Mouse (Mus musculus) urinary bladder, postnatal 36 days (tissue): Measurements from ENCODE around the gene Smpdl3b.
A peak's percentile ranks its signal among the peaks of the same experiment; 100 is the strongest.
"Not testable (repeated sequence)": the region's sequence is repeated elsewhere in the genome, so short reads cannot be mapped to it uniquely, and the experiment has no call there.

Experiments used
- DNase-seq, 2 experiments: peaks; one replicate each; pipeline ENCODE4 v3.0.0; 2022; ENCODE audit warnings: low spot score in 2 of 2, mixed read lengths in 1 of 2

The Smpdl3b gene

DNA sequence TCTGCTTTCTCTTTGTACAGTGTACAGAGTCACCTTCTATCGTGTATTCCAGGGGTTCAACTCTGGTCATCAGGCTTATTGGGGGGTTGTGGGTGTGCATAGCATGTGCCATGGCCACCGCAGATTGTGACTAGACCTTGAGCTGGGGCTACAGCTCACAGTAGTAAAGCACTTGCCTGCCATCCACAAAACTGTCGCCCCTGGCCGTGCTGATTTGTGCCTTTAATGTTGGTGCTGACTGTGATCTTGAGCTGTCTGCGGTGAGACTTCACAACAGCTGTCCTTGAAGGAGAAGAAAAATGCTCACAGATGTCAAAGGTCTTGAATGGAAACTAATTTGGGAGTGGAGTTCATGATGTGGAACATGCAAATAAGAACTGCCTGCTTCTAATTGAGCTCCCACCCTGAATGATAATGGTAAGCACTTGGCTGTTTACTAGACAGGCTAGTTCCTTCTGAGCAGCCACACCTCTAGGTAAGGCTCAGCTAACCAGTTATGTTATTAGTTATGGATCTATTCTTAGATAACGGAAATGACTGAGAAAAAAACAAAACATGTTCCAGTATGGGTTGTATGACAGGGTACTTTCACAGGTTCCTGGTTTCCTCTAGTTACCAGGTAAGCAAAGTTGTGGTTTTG lies 21.6 kb upstream of the Smpdl3b start:
- no peak for DNase-seq

DNA sequence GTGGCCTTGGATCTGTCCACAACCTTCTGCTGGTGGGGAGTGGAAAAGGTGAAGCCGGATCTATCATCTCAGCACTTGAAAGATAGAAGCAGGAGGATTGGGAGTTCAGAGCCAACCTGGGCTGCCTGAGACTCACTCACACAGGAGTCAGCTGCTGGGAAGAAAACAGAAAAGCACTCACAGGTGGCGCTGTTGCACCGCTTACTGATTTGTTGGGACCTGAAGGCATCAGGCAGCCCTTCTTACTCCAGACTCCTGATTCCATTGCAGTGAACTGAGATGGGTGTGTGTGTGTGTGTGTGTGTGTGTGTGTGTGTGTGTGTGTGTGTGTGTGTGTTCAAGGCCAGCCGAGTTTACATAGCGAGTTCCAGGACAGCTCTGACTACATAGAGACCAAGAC lies 19.7 kb upstream of the Smpdl3b start:
- peak; percentile 58 to 72 for DNase-seq

- DNase-seq: no peak
These were observed 17.9 kb upstream of the Smpdl3b start for GRCm38 (mm10) chr4:132774905-132775304.

DNA sequence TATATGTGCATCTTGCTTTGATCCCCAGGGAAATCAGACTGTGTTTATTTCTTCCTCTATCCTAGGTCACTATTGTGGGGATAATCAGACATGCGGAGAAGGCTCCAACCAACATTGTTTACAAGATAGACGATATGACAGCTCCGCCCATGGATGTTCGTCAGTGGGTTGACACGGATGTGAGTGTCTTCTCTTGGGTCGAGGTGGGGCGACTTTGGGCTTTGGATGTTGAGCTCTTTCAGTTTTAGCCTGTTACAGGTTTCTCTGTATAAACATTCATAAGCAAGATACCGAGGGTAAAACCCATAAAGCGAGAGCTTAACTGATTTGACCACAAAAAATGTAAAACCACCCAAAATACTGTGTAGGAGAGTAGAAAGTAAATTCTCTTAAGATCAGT lies 14.7 kb upstream of the Smpdl3b start:
- no peak for DNase-seq

DNA sequence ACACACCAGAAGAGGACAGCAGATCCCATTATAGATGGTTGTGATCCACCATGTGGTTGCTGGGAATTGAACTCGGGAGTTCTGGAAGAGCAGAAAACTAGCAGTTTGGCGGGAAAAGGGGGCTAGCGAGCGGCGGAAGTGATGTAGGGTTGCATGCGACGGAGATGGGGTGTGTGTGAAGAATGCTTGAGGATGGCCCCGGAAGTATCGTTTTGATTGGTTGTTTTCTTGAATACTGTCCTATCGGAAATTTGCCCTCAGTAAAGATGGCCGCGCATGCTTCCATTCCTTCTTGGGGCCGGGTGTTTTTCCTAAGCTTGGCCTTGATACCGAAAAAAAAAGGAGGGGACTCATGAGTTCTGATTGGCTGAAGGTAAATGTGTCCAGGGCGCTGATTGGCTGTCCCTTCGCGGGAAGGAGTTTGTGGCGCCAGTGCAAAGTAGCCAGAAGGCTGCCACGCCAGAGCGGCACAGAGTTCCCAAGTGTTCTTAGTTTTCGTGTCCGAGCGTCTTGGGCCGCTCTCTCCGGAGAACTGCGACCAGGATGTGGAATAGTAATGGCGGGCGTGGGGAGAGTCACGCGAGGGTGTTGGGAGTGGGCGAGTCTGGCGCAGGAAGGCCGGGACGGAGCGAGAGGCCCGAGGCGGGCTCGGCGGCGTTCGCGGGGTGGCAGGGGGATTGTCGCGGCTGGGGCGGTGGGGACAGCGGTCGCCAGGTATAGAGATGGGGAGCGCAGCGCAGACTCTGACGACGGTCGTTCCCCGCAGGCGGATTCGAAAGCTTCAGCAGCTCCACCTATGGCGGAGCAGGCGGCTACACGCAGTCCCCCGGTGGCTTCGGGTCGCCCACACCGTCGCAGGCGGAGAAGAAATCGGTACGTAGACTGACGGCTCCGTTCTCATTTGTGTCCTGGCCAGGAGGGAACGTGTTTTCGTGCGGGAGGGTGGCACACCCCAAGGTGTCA lies 11.1 kb upstream of the Smpdl3b start, which contains the start of gene Rpa2:
TSS of gene Rpa2 (plus strand) at position 419 of the 963 bp plus-strand sequence.
- DNase-seq: peak; percentile 98

GRCm38 (mm10) chr4:132763125-132763524 lies 6.1 kb upstream of the Smpdl3b start:
- DNase-seq: not testable (repeated sequence)

GRCm38 (mm10) chr4:132762602-132763001 lies 5.5 kb upstream of the Smpdl3b start:
- DNase-seq: no peak

- no peak for DNase-seq
These were observed 3.2 kb upstream of the Smpdl3b start for GRCm38 (mm10) chr4:132760296-132760695.

DNA sequence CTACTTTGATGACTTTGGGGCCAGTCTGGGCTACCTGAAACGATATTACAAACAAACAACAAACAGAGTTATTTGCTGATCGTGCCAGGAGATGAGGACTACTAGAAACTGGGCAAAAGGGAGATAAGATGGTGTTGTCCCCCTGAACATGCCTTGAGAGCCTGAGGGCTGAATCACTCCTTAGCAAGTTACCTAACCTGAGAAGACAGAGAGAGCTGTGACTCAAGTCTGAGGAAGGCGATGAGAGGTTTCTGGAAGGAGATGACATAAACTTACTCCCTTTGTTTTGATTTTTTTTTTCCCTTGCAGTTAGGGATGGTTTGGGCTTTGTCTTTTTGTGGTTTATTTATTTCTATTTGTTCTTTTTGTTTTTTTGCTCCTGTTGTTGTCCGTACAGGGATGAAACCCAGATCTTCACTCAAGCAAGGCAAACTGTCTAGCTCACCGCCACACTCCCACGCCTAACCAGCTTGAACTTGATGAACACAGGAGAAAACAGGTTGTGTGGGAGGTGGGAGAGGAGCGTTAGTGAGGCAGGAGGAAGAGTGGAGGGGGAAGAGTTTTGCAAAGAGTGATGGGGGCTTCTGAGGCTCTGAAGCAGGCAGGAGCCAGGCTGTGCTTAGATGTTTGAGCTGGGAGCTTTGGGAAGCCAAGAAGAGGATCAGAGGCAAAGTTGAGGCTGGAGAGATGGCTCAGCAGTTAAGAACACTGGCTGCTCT lies 740 bp upstream of the Smpdl3b start:
- no peak for DNase-seq

GRCm38 (mm10) chr4:132752992-132753391 lies 4.1 kb downstream of the Smpdl3b start:
- no peak for DNase-seq

DNA sequence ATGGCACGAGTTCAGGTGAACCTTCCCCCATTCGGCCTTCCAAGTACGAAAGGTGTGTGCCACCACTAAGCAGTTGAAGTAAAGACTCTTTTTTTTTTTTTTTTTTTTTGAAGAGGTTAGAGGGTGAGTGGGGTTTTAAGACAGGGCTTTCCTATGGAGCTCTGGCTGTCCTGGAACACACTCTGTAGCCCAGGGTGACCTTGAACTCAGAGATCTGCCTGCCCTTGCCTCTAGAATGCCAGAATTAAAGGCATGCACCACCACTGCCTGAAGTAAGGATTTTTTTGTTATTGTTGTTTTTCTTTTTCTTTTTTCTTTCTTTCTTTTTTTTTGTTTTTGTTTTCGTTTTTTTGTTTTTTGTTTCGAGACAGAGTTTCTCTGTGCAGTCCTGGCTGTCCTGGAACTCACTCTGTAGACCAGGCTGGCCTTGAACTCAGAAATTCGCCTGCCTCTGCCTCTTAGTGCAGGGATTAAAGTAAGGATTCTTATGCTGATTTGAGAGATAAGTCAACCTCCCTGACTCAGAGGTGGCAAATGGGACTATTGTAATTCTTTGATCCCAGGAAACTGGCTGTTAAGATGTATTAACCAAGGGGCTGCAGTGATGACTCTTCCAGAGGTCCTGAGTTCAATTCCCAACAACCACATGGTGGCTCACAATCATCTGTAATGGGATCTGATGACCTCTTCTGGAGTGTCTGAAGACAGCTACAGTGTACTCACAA lies 7.6 kb downstream of the Smpdl3b start:
- no peak for DNase-seq

DNA sequence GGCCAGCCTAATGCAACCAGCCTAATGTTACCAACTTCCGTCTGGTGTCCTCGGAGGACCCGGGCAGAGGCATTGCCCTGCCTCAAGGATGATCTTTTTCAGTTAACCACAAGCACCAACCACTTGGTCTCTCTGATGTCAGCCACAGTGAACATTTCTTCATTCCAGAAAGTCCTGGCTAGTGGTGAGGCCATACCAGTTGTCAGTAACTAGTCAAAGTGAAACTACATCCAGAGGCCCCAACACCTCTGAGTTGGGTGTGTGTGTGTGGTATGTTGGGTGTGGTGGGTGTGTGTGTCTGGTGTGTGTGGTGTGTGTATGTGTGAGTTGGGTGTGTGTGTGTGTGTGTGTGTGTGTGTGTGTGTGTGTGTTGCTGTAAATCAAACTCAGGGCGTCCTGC lies 8.3 kb downstream of the Smpdl3b start:
- DNase-seq: no peak

DNA sequence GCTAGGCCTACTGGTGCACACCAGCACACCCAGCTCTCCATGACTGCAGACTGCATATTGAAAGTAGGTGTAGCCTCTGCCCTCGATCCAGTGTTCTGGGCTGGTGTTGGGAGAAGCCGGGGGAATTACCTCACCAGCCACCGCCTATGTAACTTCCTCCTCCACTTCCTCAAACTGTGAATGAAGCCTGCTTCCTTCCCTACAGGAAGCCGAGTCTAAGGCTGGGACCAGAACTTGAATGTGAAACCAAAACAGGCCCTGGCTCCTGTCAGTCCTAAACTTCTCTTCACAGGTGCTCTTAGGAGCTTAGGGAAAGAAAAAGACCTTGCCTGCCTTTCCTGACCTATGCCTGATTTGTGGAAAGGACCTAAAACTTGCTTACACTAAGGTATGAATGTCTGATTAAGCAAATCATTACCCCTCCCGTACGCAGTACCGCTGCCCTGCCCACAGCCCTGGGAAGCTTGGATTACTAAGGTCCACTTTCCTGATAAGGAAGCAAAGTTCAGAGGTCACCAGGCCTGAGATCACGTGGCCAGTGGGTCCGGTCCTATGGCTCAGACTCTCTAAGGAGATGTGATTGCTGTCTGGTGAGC lies 9.3 kb downstream of the Smpdl3b start:
- no peak for DNase-seq

GRCm38 (mm10) chr4:132746911-132747517 lies 10.0 kb downstream of the Smpdl3b start:
- no peak for DNase-seq

- no peak for DNase-seq
These were observed 12.8 kb downstream of the Smpdl3b start for GRCm38 (mm10) chr4:132743992-132744911.

- DNase-seq: no peak
These were observed 15.6 kb downstream of the Smpdl3b start for GRCm38 (mm10) chr4:132741491-132741890.

DNA sequence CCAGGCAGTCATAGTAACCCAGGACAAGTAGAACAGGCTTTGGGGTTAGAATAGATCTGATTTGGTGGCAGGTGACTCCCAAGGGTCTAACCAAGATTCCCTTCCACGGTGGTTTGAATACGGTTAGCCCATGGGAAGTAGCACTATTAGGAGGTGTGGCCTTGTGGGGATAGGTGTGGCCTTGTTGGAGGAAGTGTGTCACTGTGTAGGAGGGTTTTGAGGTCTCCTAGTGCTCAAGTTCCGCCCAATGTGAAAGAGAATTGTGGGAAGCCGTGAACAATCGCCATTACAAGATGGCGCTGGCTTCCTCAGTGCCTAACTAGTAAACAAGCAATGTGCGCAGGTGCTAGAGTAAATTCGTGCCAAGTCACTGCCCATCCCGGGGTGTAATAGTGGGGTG lies 19.9 kb downstream of the Smpdl3b start:
- not testable (repeated sequence) for DNase-seq

DNA sequence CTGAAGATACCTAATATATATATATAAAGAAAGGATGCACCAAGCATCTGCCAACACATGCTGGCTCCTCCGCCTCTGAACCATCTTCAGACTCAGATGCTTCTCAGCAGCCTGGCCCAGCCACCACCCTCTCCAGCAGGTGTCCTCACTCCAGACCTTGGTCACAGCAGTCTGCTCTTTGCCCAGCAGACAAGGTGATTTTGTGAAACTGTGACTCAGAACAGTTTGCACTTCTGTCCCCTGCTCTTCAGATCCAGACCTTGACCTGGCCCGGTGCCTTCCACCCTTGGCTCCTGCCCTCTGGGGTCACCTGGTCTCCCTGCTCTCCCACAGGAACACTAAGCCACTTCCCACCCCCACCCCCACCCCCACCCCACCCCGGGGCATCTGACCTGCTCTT lies 21.2 kb downstream of the Smpdl3b start:
- DNase-seq: no peak

DNA sequence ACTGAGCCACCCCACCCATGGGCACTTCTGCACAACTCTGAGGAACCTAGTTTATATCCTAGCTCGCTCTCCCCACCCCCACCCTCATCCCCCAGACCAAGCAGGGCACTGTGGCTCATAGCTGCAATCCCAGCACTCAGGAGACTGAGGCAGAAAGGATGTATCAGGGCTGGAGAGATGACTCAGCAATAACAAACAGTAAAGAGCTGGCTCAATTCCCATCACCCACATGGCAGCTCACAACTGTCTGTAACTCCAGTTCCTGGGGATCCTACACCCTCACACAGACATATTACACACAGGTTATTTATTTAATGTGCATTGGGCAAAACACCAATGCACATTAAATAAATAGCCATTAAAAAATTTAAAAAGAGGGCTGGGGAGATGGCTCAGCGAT lies 21.7 kb downstream of the Smpdl3b start:
- DNase-seq: no peak

DNA sequence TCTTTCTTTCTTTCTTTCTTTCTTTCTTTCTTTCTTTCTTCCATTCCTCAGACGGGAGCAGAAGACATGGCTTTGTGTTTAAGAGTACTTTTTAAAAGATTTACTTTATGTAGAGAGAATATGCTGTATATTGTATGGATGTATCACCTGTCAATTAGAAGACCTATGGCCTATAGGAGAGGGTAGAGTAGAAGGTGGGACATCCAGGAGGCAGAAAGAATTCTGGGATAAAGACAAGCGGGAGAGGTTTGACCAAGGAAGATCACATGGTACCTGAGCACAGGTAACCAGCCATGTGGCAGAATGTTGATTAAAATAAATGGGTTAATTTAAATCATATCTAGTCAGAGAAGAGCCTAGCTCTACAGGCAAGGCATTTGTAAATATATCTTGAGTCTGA lies 22.3 kb downstream of the Smpdl3b start:
- no peak for DNase-seq
